Mouse (Mus musculus): ENCODE measurements around the gene Map1lc3b.

Map1lc3b gene

GRCm38 (mm10) chr8:121590203-121591177 lies at the start of gene Map1lc3b:
Map1lc3b (plus strand) TSS chr8:121590361.
- peak; percentile 97 for DNase-seq (ENCODE audit: low read depth, low spot score)

- no peak for DNase-seq (ENCODE audit: low read depth, low spot score)
Measured at GRCm38 (mm10) chr8:121541862-121542261, 48.3 kb upstream of the Map1lc3b start.

DNA sequence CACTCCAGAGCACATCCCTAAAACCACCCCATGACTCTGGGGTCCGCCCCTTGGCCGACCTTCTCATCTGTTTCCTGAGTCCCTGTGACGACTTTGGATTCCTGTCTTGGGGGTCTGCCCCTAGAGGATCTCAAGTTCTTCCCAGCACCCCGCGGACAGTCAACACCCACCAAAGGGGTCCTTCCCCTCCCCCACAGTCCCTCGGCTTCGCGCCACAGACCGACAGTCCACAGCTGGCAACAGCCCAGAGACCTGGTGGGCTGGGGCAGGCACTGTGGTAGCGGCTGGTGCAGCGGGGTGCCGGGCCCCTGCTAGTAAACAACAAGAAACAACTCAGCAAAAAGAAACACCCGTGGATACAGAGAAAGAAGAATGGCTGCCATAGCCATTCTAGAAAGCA lies 47.3 kb upstream of the Map1lc3b start:
- no peak for DNase-seq (ENCODE audit: low read depth, low spot score)

- no peak for DNase-seq (ENCODE audit: low read depth, low spot score)
Measured at GRCm38 (mm10) chr8:121544276-121544785, 45.8 kb upstream of the Map1lc3b start, which contains the start of gene 1700018B08Rik. 1700018B08Rik (minus strand) TSS chr8:121544320.

GRCm38 (mm10) chr8:121544936-121545335 lies 45.2 kb upstream of the Map1lc3b start:
- DNase-seq (ENCODE audit: low read depth, low spot score) = no peak

DNA sequence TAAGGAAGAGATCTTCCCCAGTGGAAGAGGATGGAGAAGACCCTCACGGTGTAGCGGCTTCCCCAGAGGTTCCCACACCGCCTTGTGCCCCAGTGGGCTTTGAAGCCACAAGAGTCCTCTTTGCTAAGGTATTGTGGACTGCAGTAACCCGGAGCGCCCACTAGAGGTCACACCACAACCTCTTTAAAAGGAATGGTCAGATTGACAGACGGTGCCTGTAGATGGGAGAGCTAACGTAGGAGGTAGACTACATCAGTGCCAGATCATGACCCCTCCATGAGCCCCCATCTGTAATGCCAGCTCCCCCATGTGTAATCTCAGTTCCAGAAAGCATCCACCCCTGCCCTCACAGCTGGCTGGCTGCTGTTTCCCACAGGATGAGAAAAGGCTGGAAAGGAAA lies 43.0 kb upstream of the Map1lc3b start:
- peak; percentile 85 for DNase-seq (ENCODE audit: low read depth, low spot score)

GRCm38 (mm10) chr8:121550056-121550455 lies 40.1 kb upstream of the Map1lc3b start:
- DNase-seq (ENCODE audit: low read depth, low spot score) = no peak

GRCm38 (mm10) chr8:121551065-121551985 lies 38.8 kb upstream of the Map1lc3b start:
- DNase-seq (ENCODE audit: low read depth, low spot score) = no peak

DNA sequence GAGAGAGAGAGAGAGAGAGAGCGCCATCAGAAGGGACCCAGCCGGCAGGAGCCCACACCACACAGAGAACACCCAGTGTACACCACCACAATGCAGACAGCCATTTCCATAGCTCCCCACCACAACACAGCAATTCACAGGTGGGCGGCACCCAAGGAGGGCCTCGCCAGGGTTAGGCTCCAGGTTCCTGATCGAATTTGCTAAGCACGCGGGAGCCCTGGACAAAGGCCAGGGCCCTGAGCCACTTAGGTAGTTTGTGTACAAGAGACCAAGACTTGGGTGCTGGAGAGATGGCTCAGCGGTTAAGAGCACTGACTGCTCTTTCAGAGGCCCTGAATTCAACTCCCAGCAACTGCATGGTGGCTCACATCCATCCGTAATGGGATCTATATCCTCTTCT lies 37.7 kb upstream of the Map1lc3b start:
- DNase-seq (ENCODE audit: low read depth, low spot score) = no peak

GRCm38 (mm10) chr8:121553831-121554475 lies 36.2 kb upstream of the Map1lc3b start:
- DNase-seq (ENCODE audit: low read depth, low spot score) = no peak

- no peak for DNase-seq (ENCODE audit: low read depth, low spot score)
Measured at GRCm38 (mm10) chr8:121557746-121558145, 32.4 kb upstream of the Map1lc3b start.

DNA sequence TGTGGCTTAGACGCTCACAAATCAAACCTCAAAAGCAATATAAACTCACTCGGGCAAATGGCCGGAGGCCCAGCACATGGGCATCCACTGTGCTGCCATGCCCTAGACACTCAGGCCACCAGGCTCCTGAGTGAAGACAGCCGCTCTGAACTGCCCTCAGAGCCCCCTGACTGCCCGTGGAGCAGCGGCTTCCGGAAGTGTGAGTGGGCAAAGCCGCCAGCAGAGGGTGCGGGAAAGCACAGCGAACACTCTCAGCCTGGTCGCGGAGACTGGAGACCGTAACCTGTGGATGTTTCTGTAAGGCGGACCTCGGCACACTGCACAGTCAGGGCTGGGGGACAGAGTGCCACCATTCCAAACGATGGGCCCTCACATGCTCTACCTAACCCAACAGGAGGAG lies 31.6 kb upstream of the Map1lc3b start:
- DNase-seq (ENCODE audit: low read depth, low spot score) = no peak

DNA sequence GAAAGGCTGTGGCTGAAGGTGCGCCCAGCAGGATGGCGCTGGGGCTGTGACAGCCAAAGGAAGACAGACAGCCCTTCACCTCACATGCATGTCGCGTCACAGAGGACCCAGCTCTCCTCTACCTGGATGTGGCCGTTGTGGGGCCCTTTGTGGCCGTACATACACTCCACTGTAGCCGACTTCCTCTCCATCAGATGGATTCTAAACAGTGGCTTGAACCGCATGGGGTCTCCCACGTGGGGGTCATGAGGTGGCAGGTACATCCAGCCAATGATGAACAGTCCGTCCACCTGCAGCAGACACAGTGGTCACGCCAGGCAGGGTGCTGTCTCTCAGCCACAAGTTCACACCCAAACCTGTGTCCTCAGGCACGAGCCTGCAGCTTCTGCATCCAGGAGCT lies 30.4 kb upstream of the Map1lc3b start:
- no peak for DNase-seq (ENCODE audit: low read depth, low spot score)

- DNase-seq (ENCODE audit: low read depth, low spot score) = no peak
Measured at GRCm38 (mm10) chr8:121560432-121561100, 29.6 kb upstream of the Map1lc3b start.

DNA sequence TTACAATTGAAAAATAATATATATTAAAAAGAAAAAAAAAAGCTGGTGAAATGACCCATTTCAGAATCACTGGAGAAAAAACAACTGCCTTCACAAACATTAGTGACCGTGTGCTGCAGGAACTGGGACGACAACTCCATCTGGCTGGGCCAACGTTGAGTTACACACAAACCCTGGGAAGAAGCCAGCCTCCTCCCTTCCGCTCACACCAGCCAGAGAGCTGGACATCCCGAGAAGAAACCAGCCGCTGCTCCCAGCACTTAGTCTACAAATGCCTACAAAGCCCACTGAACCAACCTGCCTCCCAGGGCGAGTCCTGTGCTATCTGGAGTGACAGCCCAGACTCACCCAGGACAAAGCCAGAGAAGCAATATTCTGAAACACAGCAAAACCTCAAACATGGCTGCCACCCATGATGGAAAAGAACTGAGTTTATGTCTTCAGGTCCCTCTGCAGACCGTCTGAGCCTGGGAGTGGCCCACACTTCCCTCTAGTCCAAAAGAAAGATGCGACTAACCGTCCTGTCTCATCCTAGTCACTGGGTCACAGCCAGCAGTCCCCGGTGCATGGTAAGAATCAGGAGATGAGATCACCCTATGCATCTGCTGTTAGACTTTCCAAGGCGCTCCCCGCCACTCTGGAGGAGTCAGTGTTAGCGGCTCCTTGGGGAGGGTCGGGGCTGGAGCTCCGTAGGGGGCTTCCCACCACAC lies 28.4 kb upstream of the Map1lc3b start:
- DNase-seq (ENCODE audit: low read depth, low spot score) = no peak

DNA sequence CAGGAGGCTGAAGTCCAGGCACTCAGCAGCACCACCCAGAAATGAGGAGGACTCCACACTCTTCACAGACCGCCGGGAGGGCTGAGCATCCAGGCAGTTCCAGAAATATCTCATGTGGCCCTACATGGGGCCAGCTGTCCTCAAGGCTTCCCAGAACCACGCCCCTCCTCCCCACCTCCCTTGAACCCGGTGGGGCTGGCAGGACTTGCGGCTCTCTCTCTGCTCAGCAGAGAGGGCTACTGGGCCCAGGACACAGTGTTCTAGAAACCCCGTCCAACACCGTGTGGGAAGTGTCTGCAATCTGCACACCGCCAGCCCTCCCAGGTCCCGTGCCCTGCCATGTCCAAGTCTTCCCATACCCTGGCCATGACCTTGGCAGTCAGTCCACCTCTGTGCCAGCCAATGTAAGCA lies 27.2 kb upstream of the Map1lc3b start:
- DNase-seq (ENCODE audit: low read depth, low spot score) = no peak

GRCm38 (mm10) chr8:121563701-121564100 lies 26.5 kb upstream of the Map1lc3b start:
- no peak for DNase-seq (ENCODE audit: low read depth, low spot score)

GRCm38 (mm10) chr8:121568321-121568720 lies 21.8 kb upstream of the Map1lc3b start:
- DNase-seq (ENCODE audit: low read depth, low spot score) = peak; percentile 12

DNA sequence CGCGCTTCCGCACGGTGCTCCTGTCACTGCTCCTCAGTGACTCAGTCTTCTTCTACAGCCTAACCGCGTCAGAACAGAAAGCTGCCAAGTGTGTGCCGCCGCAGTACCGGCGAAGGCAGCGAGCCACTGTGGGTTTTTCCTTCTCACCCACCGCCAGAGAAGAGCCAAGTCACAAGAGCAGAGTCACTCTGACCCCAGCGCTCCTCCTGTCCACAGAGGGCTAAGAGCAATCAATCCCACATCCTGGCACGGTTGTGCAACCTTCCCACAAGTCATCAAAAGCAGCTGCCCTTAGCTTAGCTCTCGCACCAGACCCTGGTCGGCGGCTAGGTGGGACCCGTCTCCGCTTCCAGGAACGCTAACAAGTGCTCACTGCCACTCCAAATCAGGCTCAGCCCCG lies 19.8 kb upstream of the Map1lc3b start:
- no peak for DNase-seq (ENCODE audit: low read depth, low spot score)

DNA sequence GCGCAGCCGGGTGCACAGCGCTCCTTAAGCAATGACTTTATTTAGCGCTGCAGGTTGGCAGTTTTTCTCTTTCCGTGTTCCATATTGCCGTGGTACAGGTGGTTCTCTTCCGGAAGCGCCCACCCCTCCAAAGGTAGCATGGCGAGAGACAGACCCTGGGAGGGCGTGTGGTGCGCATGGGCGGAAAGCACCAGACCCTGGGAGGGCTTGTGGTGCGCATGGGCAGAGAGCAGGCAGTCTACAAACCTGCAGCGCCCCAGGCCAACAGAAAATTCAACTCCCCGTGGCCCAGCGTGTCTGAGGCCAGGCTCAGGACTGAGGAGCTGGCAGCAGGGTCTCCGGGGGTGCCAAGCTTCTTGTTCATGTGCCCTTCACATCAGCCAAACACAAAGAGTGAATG lies 19.4 kb upstream of the Map1lc3b start:
- no peak for DNase-seq (ENCODE audit: low read depth, low spot score)

Measured in CD4-positive, CD25-positive, alpha-beta regulatory T cell, adult 2 months (primary cell).